Mouse (Mus musculus) skeletal muscle tissue, postnatal 0 days (tissue): ENCODE measurements around the gene Gh. TPM values are rescaled to one million over a fixed set of nuclear protein-coding genes. Genes with fewer than 3 reads are reported as not detected.

Source experiments
- polyA plus RNA-seq: library from polyadenylated mRNA; unstranded; fragments of >200 nt; fragmentation: Nextera tagmentation; extraction: Ambion mirVana; gene quantifications from 2 replicates; pipeline ENCODE4 v1.2.1, GENCODE M21; 2015

The Gh gene
- polyA plus RNA-seq = not detected in 2 replicates

GRCm38 (mm10) chr11:106301765-106302164 is at the start of gene Gh:
Gene Gh, minus strand, starts transcription at chr11:106301865.

DNA sequence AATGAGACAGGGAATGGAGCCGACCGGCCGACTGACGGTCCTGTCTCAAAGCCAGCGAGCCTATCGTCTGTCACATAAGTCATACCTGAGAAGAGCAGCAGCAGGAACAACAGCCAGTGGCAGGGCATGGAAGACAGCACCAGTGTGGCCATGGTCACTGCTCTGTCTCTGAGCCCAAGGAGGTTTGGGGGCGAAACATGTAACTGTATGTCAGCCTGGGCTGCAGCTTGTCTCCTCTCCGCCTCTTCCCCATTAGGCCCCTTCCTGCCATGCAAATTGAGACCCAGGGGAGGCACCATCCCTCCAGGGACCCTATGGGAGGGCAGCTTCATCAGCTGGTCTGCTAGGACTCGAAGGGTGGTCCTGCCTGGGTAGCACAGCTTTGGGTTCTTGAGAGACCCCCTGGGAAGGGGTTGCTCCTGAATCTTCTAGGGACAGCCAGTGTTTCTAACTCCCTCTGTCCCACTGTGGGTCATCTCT is 12.7 kb upstream of the Gh start, which contains the start of gene Cd79b:
TSS of gene Cd79b (minus strand) at position 430 of the 480 bp plus-strand sequence.

DNA sequence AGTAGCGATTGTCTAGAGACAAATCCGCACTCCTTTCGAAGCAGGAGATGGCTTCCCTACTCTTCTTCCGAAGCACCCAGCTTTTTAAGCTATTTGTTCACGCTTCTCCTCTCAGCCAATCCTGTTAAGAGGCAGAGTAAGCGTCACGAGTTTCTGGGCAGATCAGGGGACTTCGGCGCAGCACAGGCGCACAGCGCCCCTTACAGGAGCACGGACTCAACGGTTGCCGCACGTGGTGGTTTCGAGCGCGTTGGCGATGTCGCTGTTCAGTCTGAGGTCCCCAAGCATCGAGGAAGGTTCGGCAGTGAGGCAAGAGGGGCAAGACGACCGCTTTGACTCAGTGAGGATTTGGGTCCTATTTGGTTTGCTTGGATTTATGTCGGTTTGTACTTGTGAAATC is 25.2 kb downstream of the Gh start, which contains the start of gene Tcam1:
TSS of gene Tcam1 (plus strand) at position 219 of the 400 bp plus-strand sequence.

DNA sequence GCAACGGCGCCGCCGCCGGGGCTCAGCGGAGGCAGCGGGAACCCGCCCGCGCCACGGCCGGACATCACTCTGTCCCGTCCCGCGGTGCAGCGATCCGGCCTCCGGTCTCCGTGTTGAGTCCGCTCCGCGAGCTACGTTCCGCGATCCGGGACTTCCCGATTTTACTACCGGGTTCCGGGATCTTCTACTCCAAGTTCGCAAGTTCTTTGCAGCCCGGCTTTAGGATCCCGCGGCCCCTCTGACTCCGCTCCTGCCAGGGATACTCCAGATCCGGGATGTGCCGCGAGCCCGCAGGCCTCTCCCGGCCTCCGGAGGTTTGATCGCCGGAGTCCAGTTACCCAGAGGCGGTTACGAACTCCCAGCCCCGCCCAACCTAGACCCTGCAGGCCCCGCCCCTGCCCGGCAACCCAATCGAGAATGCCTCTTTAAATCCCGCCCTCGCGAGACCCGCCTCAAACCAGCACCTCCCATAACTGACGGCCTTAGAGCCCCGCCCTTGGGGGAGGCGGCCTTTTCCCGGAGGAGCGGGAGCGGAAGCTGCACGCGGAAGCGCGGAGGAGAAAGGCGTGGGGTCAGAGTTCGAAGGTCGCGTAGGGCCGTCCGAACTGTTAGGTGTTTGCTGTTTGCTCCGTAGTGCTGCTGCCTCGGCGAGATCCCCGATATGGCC is 28.9 kb downstream of the Gh start, which contains the start of gene Smarcd2:
TSS of gene Smarcd2 (minus strand) at position 329 of the 667 bp plus-strand sequence.

GRCm38 (mm10) chr11:106255685-106256451 is 45.8 kb downstream of the Gh start, which contains the start of the genes Ftsj3 and Psmc5:
Gene Ftsj3, minus strand, starts transcription at chr11:106256079.
Gene Psmc5, plus strand, starts transcription at chr11:106256154.

Other genes starting within 250 kb of the Gh start
- gene Taco1, start 235.8 kb downstream of the Gh start, polyA plus RNA-seq = 10.9 and 11.8 TPM in 2 replicates
- gene Map3k3, start 217.3 kb downstream of the Gh start, polyA plus RNA-seq = 13.3 and 14.6 TPM in 2 replicates
- not detected in 2 replicates for gene Gm10840, start 141.0 kb downstream of the Gh start, polyA plus RNA-seq
- 48.7 and 60.5 TPM in 2 replicates for gene Limd2, start 141.0 kb downstream of the Gh start, polyA plus RNA-seq
- 22.1 and 25.0 TPM in 2 replicates for gene Strada, start 99.7 kb downstream of the Gh start, polyA plus RNA-seq
- gene Ccdc47, start 85.5 kb downstream of the Gh start, polyA plus RNA-seq = 71.4 and 81.6 TPM in 2 replicates
- 29.4 and 30.6 TPM in 2 replicates for gene Ddx42, start 84.9 kb downstream of the Gh start, polyA plus RNA-seq
- gene Ftsj3, start 45.8 kb downstream of the Gh start, polyA plus RNA-seq = 24.9 and 26.6 TPM in 2 replicates
- gene Psmc5, start 45.7 kb downstream of the Gh start, polyA plus RNA-seq = 204 and 231 TPM in 2 replicates
- gene Smarcd2, start 28.9 kb downstream of the Gh start, polyA plus RNA-seq = 23.1 and 28.6 TPM in 2 replicates
- 0.06 TPM in 2 replicates for gene Tcam1, start 25.2 kb downstream of the Gh start, polyA plus RNA-seq
- 1.7 TPM in 2 replicates for gene Cd79b, start 12.9 kb upstream of the Gh start, polyA plus RNA-seq
- 10.9 and 17.9 TPM in 2 replicates for gene Scn4a, start 51.4 kb upstream of the Gh start, polyA plus RNA-seq
- 3.1 and 3.5 TPM in 2 replicates for gene Prr29, start 63.6 kb upstream of the Gh start, polyA plus RNA-seq
- gene Icam2, start 86.2 kb upstream of the Gh start, polyA plus RNA-seq = 30.6 and 33.8 TPM in 2 replicates
- 1.7 and 2.2 TPM in 2 replicates for gene Ern1, start 186.0 kb upstream of the Gh start, polyA plus RNA-seq